Mouse (Mus musculus) liver, embryonic 14.5 days (tissue): ENCODE measurements at regions not wholly inside any gene's neighbourhood (a gene's known extent, or its start where the extent isn't known, plus 50 kb on each side); places are given as distances from the start of the nearest gene placed in this dataset.

ENCODE experiments used
- ATAC-seq: fragments of 200-750 bp; cut with Nextera tagmentation; 2 replicates; pipeline ENCODE4 v1.8.0; 2017; ENCODE audit warnings: moderate number of reproducible peaks, mild to moderate bottlenecking, moderate library complexity; ENCODE audit not compliant: insufficient read depth
- DNase-seq, 3 experiments: peaks; one replicate each; pipeline ENCODE4 v3.0.0-alpha.2; 2012 to 2013; ENCODE audit warnings: low read depth in 3 of 3, low spot score in 3 of 3
- H3K27ac ChIP-seq: fragments of 300-500 bp; sonication (generic); 2 replicates; pipeline ENCODE4 v1.5.1; 2014; ENCODE audit warnings: moderate library complexity, mild to moderate bottlenecking, control low read depth, inconsistent platforms
- H3K27me3 ChIP-seq: fragments of 300-500 bp; sonication (generic); 2 replicates; pipeline ENCODE4 v1.6.1; 2014; ENCODE audit warnings: mild to moderate bottlenecking, low read length, moderate library complexity; ENCODE audit not compliant: control insufficient read depth, insufficient read depth
- H3K36me3 ChIP-seq: fragments of 300-500 bp; sonication (generic); replicated peaks from 2 replicates; pipeline ENCODE4 v1.6.1; 2014; ENCODE audit warnings: low read depth; ENCODE audit not compliant: control insufficient read depth, insufficient read depth
- H3K4me1 ChIP-seq, 2 experiments: fragments of 200-500 bp in 1 of 2; fragments of 300-500 bp in 1 of 2; sonication (generic) in 1 of 2; replicated peaks; 2 replicates each; pipeline ENCODE4 v1.6.1; 2012 to 2014; ENCODE audit warnings: antibody characterized with exemption in 1 of 2, inconsistent platforms in 1 of 2, low read length in 1 of 2; ENCODE audit not compliant: control insufficient read depth in 2 of 2, insufficient read depth in 2 of 2
- H3K4me2 ChIP-seq: fragments of 300-500 bp; sonication (generic); 2 replicates; pipeline ENCODE4 v1.6.1; 2014; ENCODE audit warnings: low read depth, mild to moderate bottlenecking, control low read depth, moderate library complexity
- H3K4me3 ChIP-seq, 2 experiments: fragments of 200-500 bp in 1 of 2; fragments of 300-500 bp in 1 of 2; sonication (generic) in 1 of 2; 2 replicates each; pipeline ENCODE4 v1.5.1; 2012 to 2014; ENCODE audit warnings: low read depth in 2 of 2, low read length in 2 of 2, mild to moderate bottlenecking in 2 of 2, control low read depth in 1 of 2, inconsistent platforms in 1 of 2, moderate library complexity in 1 of 2; ENCODE audit not compliant: insufficient read depth in 1 of 2
- H3K9ac ChIP-seq: fragments of 300-500 bp; sonication (generic); replicated peaks from 2 replicates; pipeline ENCODE4 v1.6.1; 2014; ENCODE audit warnings: mild to moderate bottlenecking, control low read depth, moderate library complexity
- H3K9me3 ChIP-seq: fragments of 300-500 bp; sonication (generic); 2 replicates; pipeline ENCODE4 v1.6.1; 2016; ENCODE audit warnings: low read length, mixed read lengths; ENCODE audit not compliant: control insufficient read depth
- CTCF ChIP-seq: IDR thresholded peaks from 2 replicates; pipeline ENCODE4 v1.5.1; 2016; ENCODE audit warnings: antibody characterized with exemption, low read depth, control low read depth
- EP300 ChIP-seq: IDR thresholded peaks from 2 replicates; pipeline ENCODE4 v1.6.1; 2016; ENCODE audit warnings: antibody characterized with exemption, low read depth
- WGBS: fragments of 180-500 bp; shearing (Covaris S2); extraction: QIAGEN DNeasy Blood & Tissue Kit; methylation state at CpG from one replicate; pipeline ENCODE4 v1.1.7; 2014; ENCODE audit not compliant: insufficient replicate concordance; 5-methylcytosine and 5-hydroxymethylcytosine counted together

DNA sequence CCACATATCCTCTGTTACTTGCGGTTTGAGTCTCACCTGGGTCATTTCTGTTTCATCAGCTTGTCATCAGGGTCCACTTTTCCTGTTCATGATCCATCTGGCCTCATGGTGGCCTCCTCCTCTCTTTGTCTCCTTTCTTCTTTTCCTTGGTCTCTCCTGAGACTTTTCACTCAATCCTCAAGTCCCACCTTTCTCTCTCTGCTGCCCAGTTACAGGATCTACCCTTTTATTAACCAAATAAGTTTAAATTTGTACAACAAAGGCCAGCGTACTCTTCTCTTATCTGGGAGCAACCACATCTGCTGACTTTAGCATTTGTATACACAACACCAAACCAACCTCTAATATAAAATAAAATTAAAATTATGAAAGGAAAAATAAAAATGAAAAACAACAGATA lies 124.4 kb upstream of the Gypa start:
- TF ChIP-seq EP300 (no peak), CTCF (no peak)
- ATAC-seq (no peak), DNase-seq (no peak)
- Histone ChIP-seq H3K27me3 (no peaks in the 10 kb centered on the region), H3K9me3 (no peaks in the 10 kb centered on the region), H3K9ac (no peak overlapping the region), H3K4me1 (no peaks in the 10 kb centered on the region), H3K4me3 (no peak overlapping the region), H3K27ac (no peak overlapping the region), H3K36me3 (no peaks in the 10 kb centered on the region), H3K4me2 (no peak overlapping the region)
- 66% methylated on average over 2 of the region's 2 CpGs for WGBS

DNA sequence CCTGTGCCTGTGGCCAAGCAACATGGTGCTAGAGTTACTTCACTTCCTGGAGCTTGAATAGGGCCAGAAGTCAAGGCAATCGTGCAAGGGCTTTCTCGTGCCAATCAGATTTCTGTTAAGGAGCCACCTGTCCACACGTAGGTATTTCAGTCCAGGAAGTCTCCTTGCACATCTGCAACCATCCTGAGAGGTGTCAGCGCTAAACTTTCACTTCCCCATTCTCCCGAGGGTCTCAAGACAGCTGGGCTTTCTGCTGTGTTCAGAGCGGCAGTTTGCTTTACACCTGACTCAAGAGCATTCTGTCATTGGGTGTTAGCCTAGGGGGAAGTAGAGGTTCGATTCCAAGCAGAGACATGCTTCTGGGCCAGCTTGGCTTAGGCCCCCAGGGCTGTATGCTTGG lies 129.5 kb upstream of the Gypa start:
- Histone ChIP-seq H3K27ac (no peak overlapping the region), H3K9ac (no peak overlapping the region), H3K9me3 (no peaks in the 10 kb centered on the region), H3K4me3 (no peak overlapping the region), H3K27me3 (no peaks in the 10 kb centered on the region), H3K36me3 (no peaks in the 10 kb centered on the region), H3K4me2 (no peak overlapping the region), H3K4me1 (no peaks in the 10 kb centered on the region)
- ATAC-seq, result no peak
- no peak for TF ChIP-seq EP300
- TF ChIP-seq CTCF, result no peak
- no peak for DNase-seq
- 20% methylated on average over 7 of the region's 7 CpGs for WGBS

DNA sequence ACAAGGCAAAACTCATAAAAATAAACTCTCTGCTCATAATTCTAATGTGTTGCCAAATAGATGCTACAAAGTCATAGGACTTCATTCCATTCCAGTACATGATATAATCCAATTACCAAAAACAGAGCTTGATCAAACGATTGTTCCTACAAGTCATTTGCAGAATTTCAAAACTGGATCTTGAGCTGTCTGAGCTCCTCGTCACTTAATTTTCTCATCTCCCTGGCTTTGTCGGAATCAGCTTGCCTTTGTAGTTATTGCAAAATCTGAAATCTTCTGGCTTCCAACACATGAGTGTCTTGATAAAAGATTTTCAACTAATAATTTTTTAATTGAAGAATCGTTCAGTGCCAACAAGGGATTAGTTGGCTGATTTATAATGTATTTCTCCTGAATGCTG lies 150.3 kb upstream of the Gypa start:
- TF ChIP-seq CTCF (no peak), EP300 (no peak)
- Histone ChIP-seq H3K36me3 (no peaks in the 10 kb centered on the region), H3K4me2 (no peak overlapping the region), H3K4me1 (peaks cover 0 to 1% of the 10 kb centered on the region in 2 experiments; a peak in 1 of 4 replicates), H3K27ac (no peak overlapping the region), H3K9ac (no peak overlapping the region), H3K27me3 (no peaks in the 10 kb centered on the region), H3K4me3 (no peak overlapping the region), H3K9me3 (no peaks in the 10 kb centered on the region)
- DNase-seq (no peak), ATAC-seq (no peak)
- WGBS, result 54% methylated on average over 4 of the region's 4 CpGs

DNA sequence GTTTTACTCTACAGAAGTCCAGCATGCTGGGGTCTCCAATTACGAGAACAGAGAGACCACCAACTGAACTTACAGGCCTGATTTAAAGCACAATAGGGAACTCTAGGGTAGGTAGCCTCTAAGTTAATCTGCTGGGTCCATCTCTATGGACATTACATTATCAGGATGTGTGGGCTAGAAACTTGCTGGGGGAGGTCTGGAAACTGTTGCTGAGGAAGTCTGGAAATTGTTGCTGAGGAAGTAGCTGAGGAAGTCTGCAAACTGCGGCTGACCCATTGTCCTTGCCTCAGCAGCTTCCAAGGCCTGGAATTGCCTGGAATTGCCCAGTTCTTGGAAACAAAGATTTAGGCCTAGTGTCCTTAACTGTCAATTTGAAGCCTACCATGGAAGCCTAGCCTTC lies 155.7 kb upstream of the Gypa start:
- H3K4me3 ChIP-seq, result no peak overlapping the region
- H3K9ac ChIP-seq, result no peak overlapping the region
- no peaks in the 10 kb centered on the region for H3K9me3 ChIP-seq
- whole genome bisulfite sequencing, result 58% methylated on average over 2 of the region's 2 CpGs
- no peak overlapping the region for H3K27ac ChIP-seq
- no peak overlapping the region for H3K4me2 ChIP-seq
- DNase-seq, result no peak
- TF ChIP-seq EP300 (no peak), CTCF (no peak)
- no peak for ATAC-seq
- H3K36me3 ChIP-seq, result no peaks in the 10 kb centered on the region
- H3K27me3 ChIP-seq, result no peaks in the 10 kb centered on the region
- H3K4me1 ChIP-seq, result peaks cover 0 to 3% of the 10 kb centered on the region in 2 experiments; a peak in 1 of 4 replicates

DNA sequence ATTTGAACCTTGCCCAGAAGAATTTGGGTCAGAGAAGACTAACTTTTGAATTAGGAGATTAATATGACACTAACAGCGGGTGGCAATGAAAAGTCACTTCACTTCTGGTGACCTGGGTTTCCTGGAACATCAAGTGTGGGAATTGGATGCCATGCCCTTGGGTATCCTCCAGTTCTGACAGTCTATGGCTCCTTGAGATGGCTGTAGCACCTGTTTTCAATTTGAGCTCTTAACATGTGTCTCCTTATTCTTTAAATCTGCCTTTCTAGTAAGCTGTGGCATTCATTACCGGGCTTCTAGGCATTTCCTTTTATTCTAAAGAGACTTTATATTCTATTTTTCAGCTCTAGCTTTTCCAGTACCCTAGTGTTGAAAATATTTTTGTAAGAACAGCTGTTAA lies 164.9 kb upstream of the Gypa start:
- Histone ChIP-seq H3K4me1 (no peaks in the 10 kb centered on the region), H3K36me3 (no peaks in the 10 kb centered on the region), H3K27me3 (no peaks in the 10 kb centered on the region), H3K9me3 (no peaks in the 10 kb centered on the region), H3K9ac (no peak overlapping the region), H3K27ac (no peak overlapping the region), H3K4me2 (no peak overlapping the region), H3K4me3 (no peak overlapping the region)
- 60% methylated on average over 2 of the region's 2 CpGs for WGBS
- DNase-seq (no peak), ATAC-seq (no peak)
- TF ChIP-seq EP300 (no peak), CTCF (no peak)

DNA sequence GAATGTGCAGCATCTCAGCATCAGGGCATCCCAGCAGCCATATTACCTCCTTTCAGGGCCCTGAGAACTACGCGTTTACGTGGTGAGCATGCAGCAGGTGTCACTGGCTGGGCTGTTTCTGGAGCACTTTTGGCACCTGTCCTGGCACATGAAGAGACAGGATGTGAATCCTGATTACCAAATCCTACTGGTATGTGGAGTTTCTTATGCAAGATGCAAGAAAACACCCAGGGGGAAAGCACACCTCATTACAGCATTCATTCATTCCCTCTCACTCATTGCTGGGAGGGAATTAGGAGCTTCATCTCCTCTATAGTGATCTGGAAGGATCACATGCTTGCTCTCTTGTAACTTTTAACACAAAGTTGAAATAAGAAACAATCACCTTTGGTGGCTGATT lies 167.7 kb upstream of the Gypa start:
- Histone ChIP-seq H3K36me3 (no peaks in the 10 kb centered on the region), H3K4me2 (no peak overlapping the region), H3K4me3 (no peak overlapping the region), H3K9ac (no peak overlapping the region), H3K27ac (no peak overlapping the region), H3K4me1 (no peaks in the 10 kb centered on the region), H3K9me3 (no peaks in the 10 kb centered on the region), H3K27me3 (no peaks in the 10 kb centered on the region)
- DNase-seq (no peak), ATAC-seq (no peak)
- 80% methylated on average over 3 of the region's 3 CpGs for WGBS
- no peak for TF ChIP-seq EP300
- TF ChIP-seq CTCF, result no peak
